Mouse (Mus musculus): Measurements from ENCODE around the gene Rab22a.
A peak's percentile ranks its signal among the peaks of the same experiment; 100 is the strongest.
"Not testable (repeated sequence)": the region's sequence is repeated elsewhere in the genome, so short reads cannot be mapped to it uniquely, and the experiment has no call there.

The Rab22a gene

GRCm38 (mm10) chr2:173666876-173667275 lies 7.3 kb downstream of the Rab22a start:
- DNase-seq (ENCODE audit: low read depth, low spot score) = no peak

- DNase-seq (ENCODE audit: low read depth, low spot score) = no peak
Measured at GRCm38 (mm10) chr2:173672328-173672896, 12.9 kb downstream of the Rab22a start.

- DNase-seq (ENCODE audit: low read depth, low spot score) = no peak
Measured at GRCm38 (mm10) chr2:173673469-173673868, 13.9 kb downstream of the Rab22a start.

- no peak for DNase-seq (ENCODE audit: low read depth, low spot score)
Measured at GRCm38 (mm10) chr2:173678593-173678992, 19.0 kb downstream of the Rab22a start.

GRCm38 (mm10) chr2:173679217-173679616 lies 19.7 kb downstream of the Rab22a start:
- no peak for DNase-seq (ENCODE audit: low read depth, low spot score)

GRCm38 (mm10) chr2:173680153-173680552 lies 20.6 kb downstream of the Rab22a start:
- no peak for DNase-seq (ENCODE audit: low read depth, low spot score)

- peak; percentile 17 for DNase-seq (ENCODE audit: low read depth, low spot score)
Measured at GRCm38 (mm10) chr2:173682773-173683172, 23.2 kb downstream of the Rab22a start.

- DNase-seq (ENCODE audit: low read depth, low spot score) = no peak
Measured at GRCm38 (mm10) chr2:173685781-173686361, 26.3 kb downstream of the Rab22a start.

GRCm38 (mm10) chr2:173687363-173687762 lies 27.8 kb downstream of the Rab22a start:
- DNase-seq (ENCODE audit: low read depth, low spot score) = no peak

GRCm38 (mm10) chr2:173689835-173690234 lies 30.3 kb downstream of the Rab22a start:
- no peak for DNase-seq (ENCODE audit: low read depth, low spot score)

- no peak for DNase-seq (ENCODE audit: low read depth, low spot score)
Measured at GRCm38 (mm10) chr2:173691748-173692147, 32.2 kb downstream of the Rab22a start.

- no peak for DNase-seq (ENCODE audit: low read depth, low spot score)
Measured at GRCm38 (mm10) chr2:173692693-173693092, 33.1 kb downstream of the Rab22a start.

GRCm38 (mm10) chr2:173698850-173699249 lies 39.3 kb downstream of the Rab22a start:
- peak; percentile 45 for DNase-seq (ENCODE audit: low read depth, low spot score)

GRCm38 (mm10) chr2:173702096-173702866 lies 42.7 kb downstream of the Rab22a start:
- DNase-seq (ENCODE audit: low read depth, low spot score) = peak; percentile 47

GRCm38 (mm10) chr2:173702867-173703237 lies 43.3 kb downstream of the Rab22a start:
- DNase-seq (ENCODE audit: low read depth, low spot score) = no peak

GRCm38 (mm10) chr2:173705827-173706551 lies 46.4 kb downstream of the Rab22a start:
- no peak for DNase-seq (ENCODE audit: low read depth, low spot score)

- not testable (repeated sequence) for DNase-seq (ENCODE audit: low read depth, low spot score)
Measured at GRCm38 (mm10) chr2:173707626-173708025, 48.1 kb downstream of the Rab22a start.

- peak; percentile 27 for DNase-seq (ENCODE audit: low read depth, low spot score)
Measured at GRCm38 (mm10) chr2:173710193-173710592, 50.6 kb downstream of the Rab22a start.

GRCm38 (mm10) chr2:173712656-173713055 lies 53.1 kb downstream of the Rab22a start:
- DNase-seq (ENCODE audit: low read depth, low spot score) = no peak

GRCm38 (mm10) chr2:173713241-173713640 lies 53.7 kb downstream of the Rab22a start:
- DNase-seq (ENCODE audit: low read depth, low spot score) = no peak

GRCm38 (mm10) chr2:173714620-173715218 lies 55.2 kb downstream of the Rab22a start:
- no peak for DNase-seq (ENCODE audit: low read depth, low spot score)

- no peak for DNase-seq (ENCODE audit: low read depth, low spot score)
Measured at GRCm38 (mm10) chr2:173716966-173717365, 57.4 kb downstream of the Rab22a start.

Data from brain, adult 2 months (tissue).